8 mouse cellular contexts compared by ENCODE assay signal in genomic region chr3:88335436-88336053, GRCm38 (mm10). TPM values are rescaled to one million over a fixed set of nuclear protein-coding genes. Genes with fewer than 3 reads are reported as not detected.
DNase-seq lines count a peak whose midpoint lies in the region; ATAC-seq and TF ChIP-seq lines count a peak whose summit lies in the region.

No protein-coding gene starts in this region.

- H3K27me3 ChIP-seq in heart, embryonic 11.5 days (ENCODE audit: control insufficient read depth, insufficient read depth, low read length), result no peaks in the 10 kb centered on the region
- no peaks in the 10 kb centered on the region for H3K27me3 ChIP-seq in midbrain, postnatal 0 days (ENCODE audit: insufficient read depth, low read length)

- DNase-seq in layer of hippocampus, adult 2 months (ENCODE audit: low spot score in 2 of 2), result peak in 1 of 2 experiments; percentile 39
- DNase-seq in layer of hippocampus, adult 11-12 months (ENCODE audit: low spot score), result no peak
- peak; percentile 56 for DNase-seq in adipocyte (ENCODE audit: low spot score)
- DNase-seq in kidney, postnatal 25 days, result peak; percentile 30 to 53
- no peak for DNase-seq in midbrain, postnatal 0 days (ENCODE audit: low spot score)
- no peak for DNase-seq in yolk sac, embryonic 10.5 days (ENCODE audit: low spot score)
- DNase-seq in frontal cortex, postnatal 10 days (ENCODE audit: low spot score in 2 of 2), result no peak

- TF ChIP-seq CTCF in layer of hippocampus, adult 2 months (conservative IDR thresholded peaks at IDR 0.05), result no peak
- no peak for TF ChIP-seq CTCF in midbrain, postnatal 0 days (IDR thresholded peaks at IDR 0.05)

- H3K36me3 ChIP-seq in heart, embryonic 11.5 days (ENCODE audit: control insufficient read depth, insufficient read depth, low read length), result no peaks in the 10 kb centered on the region
- no peaks in the 10 kb centered on the region for H3K36me3 ChIP-seq in midbrain, postnatal 0 days (ENCODE audit: insufficient read depth, low read length)

- no peaks in the 10 kb centered on the region for H3K9me3 ChIP-seq in heart, embryonic 11.5 days (replicated peaks; ENCODE audit: control insufficient read depth, low read length)
- no peaks in the 10 kb centered on the region for H3K9me3 ChIP-seq in midbrain, postnatal 0 days (ENCODE audit: low read length)

- H3K27ac ChIP-seq in layer of hippocampus, adult 2 months, result peak overlapping the region; percentile 99
- peak overlapping the region; percentile 94 for H3K27ac ChIP-seq in heart, embryonic 11.5 days (ENCODE audit: low read depth, low read length)
- peak overlapping the region; percentile 90 for H3K27ac ChIP-seq in midbrain, postnatal 0 days (ENCODE audit: low read depth, low read length)

- H3K9ac ChIP-seq in heart, embryonic 11.5 days (ENCODE audit: low read depth, low read length), result peak overlapping the region; percentile 97
- H3K9ac ChIP-seq in midbrain, postnatal 0 days (replicated peaks; ENCODE audit: low read length, poor library complexity, severe bottlenecking), result peak overlapping the region; percentile 93

- H3K4me3 ChIP-seq in layer of hippocampus, adult 2 months, result peak overlapping the region; percentile 85
- H3K4me3 ChIP-seq in heart, embryonic 11.5 days (ENCODE audit: low read depth, low read length), result peak overlapping the region; percentile 89
- peak overlapping the region; percentile 78 for H3K4me3 ChIP-seq in midbrain, postnatal 0 days (ENCODE audit: low read depth, low read length)

- ATAC-seq in heart, embryonic 11.5 days (replicated peaks; ENCODE audit: insufficient number of reproducible peaks, low FRiP score, low TSS enrichment), result 0 out of 2 replicates have a peak, but pooled peaks have one; percentile 44
- peak; percentile 51 for ATAC-seq in midbrain, postnatal 0 days (ENCODE audit: low FRiP score)

- peaks cover 14% of the 10 kb centered on the region for H3K4me1 ChIP-seq in heart, embryonic 11.5 days (ENCODE audit: control insufficient read depth, insufficient read depth, low read length)
- peaks cover 9% of the 10 kb centered on the region; the same call in 1 of the 2 replicates for H3K4me1 ChIP-seq in midbrain, postnatal 0 days (ENCODE audit: insufficient read depth, low read length)

- WGBS in heart, embryonic 11.5 days (ENCODE audit: insufficient replicate concordance), result under 1% methylated on average over 27 of the region's 27 CpGs
- 2% methylated on average over 27 of the region's 27 CpGs for WGBS in midbrain, postnatal 0 days

- H3K4me2 ChIP-seq in heart, embryonic 11.5 days, result peak overlapping the region; percentile 82
- peak overlapping the region; percentile 56 for H3K4me2 ChIP-seq in midbrain, postnatal 0 days (ENCODE audit: low read depth, low read length, poor library complexity, severe bottlenecking)

RNA-seq across cellular contexts. Expression of gene Tmem79, which starts 0.4 kb away (rescaled TPM):
- 1 to 10 TPM in 1 of 2 experiments, under 1 TPM in 1; 0.64 to 1.1 TPM for total RNA-seq in layer of hippocampus, adult 2 months (2021)
- polyA plus RNA-seq in heart, embryonic 11.5 days (2014; fragmentation: Nextera tagmentation; extraction: Ambion mirVana), result 1.3 TPM in 2 replicates
- 0.33 and 0.61 TPM in 2 replicates for total RNA-seq in midbrain, postnatal 0 days (2014; rRNA removed)
- 0.43 and 0.93 TPM in 2 replicates for polyA plus RNA-seq in midbrain, postnatal 0 days (2015; fragmentation: Nextera tagmentation; extraction: Ambion mirVana)

RNA-seq across cellular contexts. Expression of gene Smg5, which starts 0.5 kb away (rescaled TPM):
- 10 to 100 TPM; 72.7 to 82.2 TPM for total RNA-seq in layer of hippocampus, adult 2 months (2021)
- polyA plus RNA-seq in heart, embryonic 11.5 days (2014; fragmentation: Nextera tagmentation; extraction: Ambion mirVana), result 35.2 and 37.8 TPM in 2 replicates
- 86.7 and 112 TPM in 2 replicates for total RNA-seq in midbrain, postnatal 0 days (2014; rRNA removed)
- polyA plus RNA-seq in midbrain, postnatal 0 days (2015; fragmentation: Nextera tagmentation; extraction: Ambion mirVana), result 44.2 and 49.4 TPM in 2 replicates

RNA-seq across cellular contexts. Expression of gene Glmp, which starts 10.7 kb away (rescaled TPM):
- 10 to 100 TPM; 68.9 to 77.9 TPM for total RNA-seq in layer of hippocampus, adult 2 months (2021)
- 106 and 118 TPM in 2 replicates for polyA plus RNA-seq in heart, embryonic 11.5 days (2014; fragmentation: Nextera tagmentation; extraction: Ambion mirVana)
- 28.5 and 39.2 TPM in 2 replicates for total RNA-seq in midbrain, postnatal 0 days (2014; rRNA removed)
- 106 and 109 TPM in 2 replicates for polyA plus RNA-seq in midbrain, postnatal 0 days (2015; fragmentation: Nextera tagmentation; extraction: Ambion mirVana)

RNA-seq across cellular contexts. Expression of gene Paqr6, which starts 28.8 kb away (rescaled TPM):
- 10 to 100 TPM; 14.8 to 16.5 TPM for total RNA-seq in layer of hippocampus, adult 2 months (2021)
- 2.7 and 3.0 TPM in 2 replicates for polyA plus RNA-seq in heart, embryonic 11.5 days (2014; fragmentation: Nextera tagmentation; extraction: Ambion mirVana)
- total RNA-seq in midbrain, postnatal 0 days (2014; rRNA removed), result 4.5 and 13.5 TPM in 2 replicates
- polyA plus RNA-seq in midbrain, postnatal 0 days (2015; fragmentation: Nextera tagmentation; extraction: Ambion mirVana), result 6.6 and 7.1 TPM in 2 replicates

RNA-seq across cellular contexts. Expression of gene Bglap3, which starts 37.0 kb away (rescaled TPM):
- total RNA-seq in layer of hippocampus, adult 2 months (2021), result under 1 TPM in 1 of 2 experiments, not detected in 1; 0.36 TPM
- polyA plus RNA-seq in heart, embryonic 11.5 days (2014; fragmentation: Nextera tagmentation; extraction: Ambion mirVana), result not detected in 2 replicates
- total RNA-seq in midbrain, postnatal 0 days (2014; rRNA removed), result 0.38 TPM in 1 of 2 replicates, not detected in the other
- not detected in 2 replicates for polyA plus RNA-seq in midbrain, postnatal 0 days (2015; fragmentation: Nextera tagmentation; extraction: Ambion mirVana)

Comparison
In these comparisons a context has a peak if more than half of its experiments do, and no peak if none do; other contexts are left out.
1. DNase-seq: peak in adipocyte (single experiment) and kidney, postnatal 25 days (2 of 2); none in layer of hippocampus, adult 11-12 months (single experiment), midbrain, postnatal 0 days (single experiment), yolk sac, embryonic 10.5 days (single experiment) and frontal cortex, postnatal 10 days (0 of 2).
2. Peak in every context shown above with its lines, with median percentiles within 50 percentile points of each other: H3K27ac ChIP-seq and H3K4me3 ChIP-seq.